Mouse (Mus musculus) lung, postnatal 4 days (tissue): Measurements from ENCODE around the gene Cela2a.
"Not testable (repeated sequence)": the region's sequence is repeated elsewhere in the genome, so short reads cannot be mapped to it uniquely, and the experiment has no call there.

Experiments used
- DNase-seq, 2 experiments: peaks; one replicate each; pipeline ENCODE4 v3.0.0; 2021

Gene Cela2a

DNA sequence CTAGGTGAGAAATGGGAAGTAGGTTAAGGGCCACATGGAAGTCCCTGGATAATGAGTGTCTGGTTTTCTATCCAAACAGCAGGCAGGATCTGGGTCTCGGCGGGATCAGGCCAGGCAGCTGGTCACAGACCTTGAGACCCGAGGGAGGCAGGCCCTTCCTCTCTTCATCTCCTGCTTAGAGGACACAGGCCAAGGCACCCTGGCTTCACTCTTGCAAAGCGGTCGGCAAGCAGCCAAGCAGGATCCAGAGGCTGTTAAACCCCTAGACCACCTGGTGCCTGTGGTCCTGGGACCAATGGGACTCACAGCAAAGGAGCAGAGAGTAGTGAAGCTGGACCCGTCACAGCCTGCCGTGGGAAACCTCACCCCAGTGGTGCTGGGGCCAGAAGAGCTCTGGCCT is 29.6 kb downstream of the Cela2a start:
- no peak for DNase-seq

DNA sequence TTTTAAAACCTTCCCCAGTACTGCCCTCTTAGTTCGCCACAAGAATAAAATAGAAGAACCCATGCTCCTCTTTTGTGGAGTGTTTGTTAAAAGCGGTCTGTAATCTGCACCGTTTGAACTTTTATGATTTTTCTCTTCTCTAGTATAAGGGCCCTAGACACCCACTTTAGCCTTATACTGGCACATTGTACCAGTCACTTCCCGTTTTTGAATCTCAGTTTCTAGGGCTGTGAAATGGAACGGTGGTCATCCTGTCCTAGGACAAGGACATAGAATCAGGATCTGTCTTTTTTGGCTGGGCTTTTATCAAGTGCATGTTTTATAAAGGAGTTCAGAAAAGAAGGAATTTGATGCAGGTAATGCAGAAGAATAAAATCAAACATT is 31.8 kb downstream of the Cela2a start:
- no peak for DNase-seq

DNA sequence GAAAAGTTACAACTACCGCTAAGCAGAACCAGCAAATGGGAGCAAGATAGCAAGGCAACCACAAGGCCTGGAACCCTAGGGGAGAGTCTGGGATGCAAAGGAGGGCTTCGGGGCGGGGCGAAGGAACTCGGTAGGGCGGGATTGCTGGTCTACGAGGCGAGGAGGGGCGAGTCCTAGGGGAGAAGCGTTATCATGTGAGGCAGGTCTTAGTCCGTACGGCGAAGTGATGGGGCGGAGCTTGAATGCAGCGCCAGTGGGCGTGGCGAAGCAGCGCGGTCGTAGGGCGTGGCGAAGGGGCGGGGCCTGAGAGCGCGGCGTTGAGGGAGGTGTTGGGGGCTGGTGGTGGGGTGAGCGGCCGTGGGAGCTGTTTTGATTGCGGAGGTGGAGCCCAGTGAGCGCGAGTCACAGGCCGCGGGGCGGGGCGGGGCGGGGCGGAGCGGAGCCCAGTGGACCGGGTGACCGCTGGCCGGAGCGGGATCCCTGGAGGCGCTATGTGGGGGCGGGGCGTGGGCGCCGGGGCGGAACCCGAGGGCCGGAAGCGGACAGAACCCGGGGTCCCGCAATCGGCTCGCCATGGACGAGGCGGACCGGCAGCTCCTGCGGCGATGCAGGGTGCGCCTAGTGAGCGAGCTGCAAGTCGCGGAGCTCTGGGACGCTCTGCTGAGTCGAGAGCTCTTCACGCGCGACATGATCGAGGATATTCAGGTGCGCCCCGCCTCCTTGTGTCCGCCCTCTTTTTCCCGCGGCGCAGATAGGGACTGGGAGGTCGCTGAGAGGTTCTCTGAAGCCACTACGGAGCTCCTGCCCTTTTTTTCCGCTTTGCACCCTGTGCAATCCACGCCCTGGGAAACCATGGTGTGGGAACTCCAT is 32.4 kb downstream of the Cela2a start, which contains the start of gene Casp9:
Gene Casp9 (plus strand): TSS at position 331 of the 870 bp plus-strand sequence.
- DNase-seq: peak; percentile 99

DNA sequence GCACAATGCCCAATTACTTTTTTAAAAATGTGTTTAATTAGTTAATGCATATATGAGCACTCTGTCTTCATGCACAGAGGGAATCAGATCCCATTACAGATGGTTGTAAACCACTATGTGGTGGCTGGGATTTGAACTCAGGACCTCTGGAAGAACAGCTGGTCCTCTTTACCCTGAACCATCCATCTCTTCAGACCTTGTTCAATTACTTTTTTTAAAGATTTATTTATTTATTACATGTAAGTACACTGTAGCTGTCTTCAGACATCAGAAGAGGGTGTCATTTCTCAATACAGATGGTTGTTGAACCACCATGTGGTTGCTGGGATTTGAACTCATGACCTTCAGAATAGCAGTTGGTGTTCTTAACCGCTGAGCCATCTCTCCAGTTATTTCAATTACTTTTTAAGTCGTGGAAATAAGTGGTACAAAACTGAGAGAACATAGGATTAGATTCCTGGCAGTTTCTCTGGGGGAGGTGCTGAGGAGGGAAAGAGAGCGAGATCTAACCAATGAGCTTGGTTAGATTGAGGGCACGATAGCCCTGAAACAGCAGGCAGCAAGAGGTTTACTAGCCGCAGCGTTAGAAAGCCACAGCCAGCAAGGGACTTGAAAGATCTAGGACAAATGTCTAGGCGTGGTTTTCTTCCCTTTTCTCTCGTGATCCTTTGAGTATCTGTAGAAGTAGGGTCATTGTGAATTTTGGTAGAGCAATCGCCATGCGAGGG is 33.2 kb downstream of the Cela2a start:
- no peak for DNase-seq

DNA sequence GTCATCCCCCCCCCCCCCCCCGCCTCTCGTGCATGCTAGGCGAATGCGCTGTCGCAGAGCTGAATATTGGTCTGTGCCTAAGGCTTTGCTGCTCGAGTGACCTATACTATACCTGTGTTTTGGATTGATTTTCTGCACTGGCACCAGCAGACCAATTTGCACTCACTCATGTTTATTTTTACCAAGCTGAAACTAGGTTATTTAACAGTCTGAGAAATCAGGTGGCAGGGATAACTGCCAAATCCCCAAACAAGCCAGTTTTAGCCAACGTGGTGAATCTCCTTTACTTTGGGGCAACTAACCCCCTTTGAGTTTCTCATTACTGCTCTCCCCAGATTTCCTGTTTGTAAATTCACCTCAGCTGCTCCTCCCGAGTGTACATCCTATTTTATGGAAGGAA is 34.0 kb downstream of the Cela2a start:
- no peak for DNase-seq

DNA sequence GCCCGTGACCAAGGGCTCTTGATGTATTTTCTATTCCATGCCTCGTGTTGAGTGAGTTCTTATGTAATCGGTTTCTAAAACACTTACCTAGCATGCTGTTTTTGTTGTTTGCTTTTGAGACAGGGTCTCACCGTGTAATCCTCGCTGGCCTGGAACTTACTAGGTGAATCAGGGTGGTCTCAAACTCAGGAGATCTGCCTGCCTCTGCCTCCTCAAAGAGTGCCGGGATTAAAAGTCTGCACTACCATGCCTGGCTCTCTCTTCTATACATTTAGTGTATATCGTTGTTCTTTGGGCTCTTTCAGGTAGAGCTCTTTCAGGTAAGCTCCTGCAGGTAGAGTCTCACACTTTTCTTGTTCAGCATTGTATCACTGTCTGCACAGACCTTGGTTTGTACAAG is 34.5 kb downstream of the Cela2a start:
- no peak for DNase-seq

DNA sequence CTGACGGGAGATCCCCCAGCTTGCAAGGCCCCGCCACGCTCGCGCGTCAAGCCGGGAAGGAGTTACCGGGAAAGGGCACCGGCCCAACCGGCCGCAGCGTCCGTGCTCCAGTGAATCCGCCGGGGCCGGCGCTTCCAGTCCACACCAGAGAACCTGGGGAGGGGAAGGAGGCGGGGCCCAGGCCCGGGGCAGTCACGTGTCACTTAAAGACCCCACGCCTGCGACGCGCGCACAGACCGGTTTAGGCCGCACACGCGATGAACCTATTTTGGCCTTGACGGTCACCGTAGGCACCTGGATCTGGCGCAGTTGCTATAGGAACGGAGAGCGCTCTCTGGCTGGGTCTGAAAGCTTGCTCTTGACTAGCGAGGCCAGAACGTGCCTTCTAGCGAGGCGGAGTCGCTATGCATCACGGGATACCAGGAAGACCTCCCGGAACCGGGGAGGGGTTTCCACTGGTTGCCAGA is 35.4 kb downstream of the Cela2a start, which contains the start of gene Dnajc16:
Gene Dnajc16 (minus strand): TSS at position 408 of the 467 bp plus-strand sequence.
- peak; percentile 97 to 99 for DNase-seq

DNA sequence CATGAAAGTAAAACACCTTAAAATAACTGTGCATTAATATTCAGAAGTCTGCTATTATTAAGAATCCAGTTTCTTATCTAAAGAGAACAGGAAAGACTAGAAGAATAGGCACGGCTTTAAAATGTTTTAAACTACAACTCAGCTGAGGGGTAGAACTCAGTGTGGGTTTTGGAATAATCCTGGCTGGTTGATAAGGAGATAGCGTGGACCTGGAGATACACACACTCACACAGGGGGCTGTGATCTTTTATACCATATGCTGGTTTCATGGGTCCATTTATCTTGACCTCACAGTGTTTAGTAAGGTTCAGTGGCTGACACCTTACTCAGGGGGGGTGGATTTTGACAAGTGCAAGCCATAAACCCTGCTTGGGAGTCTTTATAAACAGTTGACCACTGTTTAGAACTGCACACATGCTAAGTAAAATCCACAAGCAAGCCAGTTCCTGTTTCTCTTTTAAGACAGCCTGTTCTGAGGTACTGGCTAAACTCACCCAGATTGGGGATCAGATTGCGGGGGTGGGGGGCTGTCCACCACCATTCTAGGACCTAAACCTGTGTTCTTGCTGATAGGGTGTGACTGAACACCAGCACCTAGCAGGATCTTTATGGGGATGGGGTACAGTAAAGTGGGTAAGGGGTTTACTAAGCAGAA is 36.3 kb downstream of the Cela2a start:
- no peak for DNase-seq

DNA sequence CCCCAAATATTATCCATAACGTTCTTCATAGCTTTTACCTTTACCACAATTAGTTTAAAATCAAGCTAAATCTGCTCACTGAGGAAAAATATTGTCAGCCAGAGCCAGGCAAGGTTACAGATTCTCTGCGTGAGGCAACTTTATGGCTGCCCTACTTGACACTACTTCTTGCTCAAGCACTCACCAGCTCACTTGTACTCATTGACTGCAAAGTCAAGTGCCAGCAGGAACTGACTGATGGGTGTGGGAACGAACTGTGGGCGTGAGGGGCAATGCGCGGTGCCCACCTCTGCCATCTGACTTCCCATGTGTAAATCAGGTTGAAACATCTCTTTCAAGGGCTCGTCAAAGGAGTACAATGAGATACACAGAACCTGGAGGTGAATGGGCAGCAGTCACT is 38.5 kb downstream of the Cela2a start:
- DNase-seq: peak; percentile 40 to 54

DNA sequence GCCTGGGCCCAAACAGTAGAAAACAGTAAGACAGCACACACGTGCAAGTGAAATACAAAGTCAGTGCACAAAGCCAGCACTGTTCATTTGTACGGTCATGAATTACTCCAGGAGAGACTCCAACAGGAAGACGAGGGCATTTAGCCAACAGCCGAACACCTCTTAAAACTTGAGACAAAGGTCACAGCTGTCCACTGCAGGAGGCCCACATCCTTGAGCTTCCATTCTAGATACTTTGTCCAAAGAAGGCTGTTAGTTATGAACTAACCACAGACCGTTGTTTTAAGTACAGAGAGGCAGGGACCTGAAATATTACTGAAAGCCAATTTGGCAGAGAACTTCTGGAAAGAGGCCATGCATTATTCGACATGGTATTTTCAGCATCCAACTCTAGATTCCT is 38.9 kb downstream of the Cela2a start:
- peak in 1 of 2 experiments; percentile 18 for DNase-seq

DNA sequence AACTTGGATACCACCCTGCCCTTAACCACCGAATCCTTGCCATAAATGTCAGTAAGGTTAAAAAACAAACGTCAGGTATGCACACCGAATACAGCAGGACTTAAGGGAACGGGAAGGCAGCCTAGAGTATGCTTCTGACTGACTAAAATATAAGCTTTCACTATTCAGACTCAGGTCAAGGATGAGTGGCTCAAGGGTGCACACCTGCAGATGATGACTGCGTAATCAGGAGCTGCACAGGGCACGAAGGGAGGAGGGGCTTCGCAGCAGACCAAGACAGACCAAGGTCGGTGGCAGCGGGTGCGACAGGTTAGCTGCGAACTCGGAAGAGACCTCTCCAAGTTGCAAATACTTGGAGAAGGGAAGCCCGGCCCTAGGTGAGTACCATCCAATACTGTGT is 39.8 kb downstream of the Cela2a start:
- DNase-seq: peak in 1 of 2 experiments; percentile 27

DNA sequence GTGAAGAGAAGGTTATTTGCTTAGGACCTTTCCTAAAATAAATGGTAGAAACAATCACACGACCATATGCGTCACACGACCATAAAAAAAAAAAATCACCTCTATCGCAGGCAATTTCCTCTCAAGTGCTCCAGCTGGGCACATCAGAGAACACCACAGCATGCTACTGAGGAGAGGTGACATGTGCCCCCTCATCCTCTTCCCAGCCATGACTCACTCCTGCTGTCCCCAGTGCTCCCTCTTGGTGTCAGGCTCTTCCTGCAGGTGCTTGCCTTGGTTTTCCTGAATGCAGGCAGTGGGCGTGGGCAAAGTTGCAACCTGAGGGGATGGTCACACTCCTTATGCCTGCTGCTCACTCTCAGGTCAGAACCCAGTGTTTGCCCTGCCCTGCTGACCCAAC is 41.1 kb downstream of the Cela2a start:
- peak in 1 of 2 experiments; percentile 15 for DNase-seq

DNA sequence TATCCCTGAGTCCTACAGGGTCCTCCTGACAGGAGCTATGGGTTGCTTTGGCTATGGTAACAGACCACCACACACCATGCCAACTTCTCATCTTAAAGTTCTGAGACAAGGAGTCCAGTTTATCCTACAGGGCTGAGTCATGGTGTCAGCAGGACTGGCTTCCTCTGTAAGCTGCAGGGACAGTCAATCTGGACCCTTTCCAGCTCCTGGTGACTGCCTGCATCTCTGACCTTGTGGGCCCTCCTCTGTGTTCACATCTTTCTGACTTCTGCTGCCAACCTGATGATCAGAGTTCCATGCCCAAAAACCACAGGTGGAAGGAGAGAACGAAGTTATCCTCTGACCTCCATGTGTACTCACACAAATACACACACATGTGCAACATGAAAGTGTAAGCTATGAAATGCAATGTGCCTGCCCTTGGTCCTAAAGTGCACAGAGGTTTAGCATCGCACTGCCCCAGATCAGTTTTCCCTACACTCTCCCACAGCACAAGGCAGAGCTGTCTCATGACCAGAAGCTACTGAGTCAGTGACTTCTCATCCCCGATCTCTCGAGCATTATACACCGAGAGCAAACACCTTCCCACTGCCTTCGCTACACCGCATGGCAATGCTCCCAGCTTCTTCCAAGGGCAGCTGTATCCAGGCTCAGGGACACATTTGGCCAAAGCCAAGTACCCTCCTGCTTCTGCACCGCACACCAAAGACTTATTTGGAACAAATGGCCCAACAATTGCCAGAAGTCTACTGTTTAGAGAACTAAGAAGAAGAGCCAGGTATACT is 44.6 kb downstream of the Cela2a start:
- peak in 1 of 2 experiments; percentile 10 for DNase-seq

DNA sequence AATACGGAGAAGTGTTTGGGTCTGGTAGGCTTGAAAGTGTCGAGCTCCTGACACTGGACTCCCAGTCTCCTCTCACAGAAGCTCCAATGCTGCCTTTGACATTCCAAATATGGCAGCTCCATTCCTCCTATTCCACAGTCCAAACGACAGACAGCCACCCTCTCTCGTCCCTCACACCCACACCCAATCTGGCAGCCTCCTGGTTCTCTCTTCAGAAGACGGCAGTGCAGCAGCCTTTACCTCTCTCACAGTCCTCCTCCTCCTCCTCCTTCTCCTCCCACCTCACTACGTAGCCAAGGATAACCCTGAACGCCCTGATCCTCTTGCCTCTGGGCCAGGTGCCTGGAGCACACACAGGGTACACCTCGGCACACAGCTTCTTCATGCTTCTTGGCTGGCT is 46.1 kb downstream of the Cela2a start:
- peak in 1 of 2 experiments; percentile 8 for DNase-seq

DNA sequence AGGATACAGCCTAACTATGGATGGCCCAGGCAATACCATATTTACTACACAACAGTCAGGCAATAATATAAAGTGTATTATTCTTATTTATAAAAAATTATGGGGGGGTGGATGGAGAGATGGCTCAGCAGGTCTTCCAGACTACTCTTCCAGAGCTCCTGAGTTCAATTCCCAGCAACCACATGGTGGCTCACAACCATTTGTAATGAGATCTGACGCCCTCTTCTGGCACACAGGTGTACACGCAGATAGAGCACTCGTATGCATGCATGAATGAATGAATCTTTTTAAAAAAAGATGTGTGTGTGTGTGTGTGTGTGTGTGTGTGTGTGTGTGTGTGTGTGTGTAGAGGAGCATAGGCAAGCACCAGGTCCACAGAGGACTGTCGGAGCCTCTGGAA is 52.9 kb downstream of the Cela2a start:
- DNase-seq: not testable (repeated sequence)

DNA sequence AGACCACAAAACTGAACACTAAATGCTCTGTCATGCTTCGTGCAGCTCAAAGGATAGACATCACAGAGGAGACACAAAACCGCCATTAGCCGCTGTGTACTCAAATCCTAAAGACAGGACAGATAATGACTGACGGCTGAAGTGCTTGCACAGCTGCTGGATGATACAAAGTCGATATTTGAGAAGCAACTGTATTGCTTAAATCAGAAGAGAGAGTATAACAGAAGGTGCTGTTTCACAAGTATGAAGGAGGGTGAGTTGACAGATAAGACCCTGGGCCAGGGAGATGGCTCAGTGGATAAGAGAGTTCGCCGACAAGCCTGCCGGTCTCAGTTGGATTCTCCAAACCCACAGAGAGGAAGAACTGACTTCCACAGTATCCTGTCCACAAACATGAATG is 54.1 kb downstream of the Cela2a start:
- no peak for DNase-seq

DNA sequence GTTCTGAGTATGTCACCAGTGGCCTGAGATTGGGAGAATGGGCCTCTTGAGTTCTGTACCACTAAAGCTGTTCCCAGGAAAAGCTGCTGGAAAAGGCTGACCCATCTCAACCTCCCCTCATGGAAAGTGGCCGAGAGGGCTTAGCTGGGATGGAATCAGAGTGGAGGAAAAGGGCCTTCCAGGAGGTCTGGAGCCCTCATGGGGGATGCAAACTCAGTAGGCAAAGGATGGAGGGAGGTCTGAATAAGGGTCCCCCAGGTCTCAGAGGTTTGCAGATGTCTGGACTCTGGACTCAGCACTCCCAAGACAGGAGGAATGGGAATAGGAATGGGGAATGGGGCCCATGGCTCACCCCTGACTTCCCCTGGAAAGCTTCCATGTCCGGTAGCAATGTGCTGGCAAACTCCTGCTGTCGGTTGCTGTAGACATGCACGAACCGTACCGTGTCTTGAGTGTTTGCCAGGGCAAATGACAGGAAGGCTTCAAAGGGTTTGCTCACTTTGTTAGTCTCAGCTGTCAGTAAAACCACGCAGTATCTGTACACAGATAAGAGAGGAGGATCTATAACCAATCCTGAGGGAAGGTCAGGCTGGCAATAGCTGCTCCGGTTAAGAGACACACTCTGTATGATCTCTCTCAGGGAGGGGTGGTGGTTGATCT is 56.3 kb downstream of the Cela2a start:
- no peak for DNase-seq

DNA sequence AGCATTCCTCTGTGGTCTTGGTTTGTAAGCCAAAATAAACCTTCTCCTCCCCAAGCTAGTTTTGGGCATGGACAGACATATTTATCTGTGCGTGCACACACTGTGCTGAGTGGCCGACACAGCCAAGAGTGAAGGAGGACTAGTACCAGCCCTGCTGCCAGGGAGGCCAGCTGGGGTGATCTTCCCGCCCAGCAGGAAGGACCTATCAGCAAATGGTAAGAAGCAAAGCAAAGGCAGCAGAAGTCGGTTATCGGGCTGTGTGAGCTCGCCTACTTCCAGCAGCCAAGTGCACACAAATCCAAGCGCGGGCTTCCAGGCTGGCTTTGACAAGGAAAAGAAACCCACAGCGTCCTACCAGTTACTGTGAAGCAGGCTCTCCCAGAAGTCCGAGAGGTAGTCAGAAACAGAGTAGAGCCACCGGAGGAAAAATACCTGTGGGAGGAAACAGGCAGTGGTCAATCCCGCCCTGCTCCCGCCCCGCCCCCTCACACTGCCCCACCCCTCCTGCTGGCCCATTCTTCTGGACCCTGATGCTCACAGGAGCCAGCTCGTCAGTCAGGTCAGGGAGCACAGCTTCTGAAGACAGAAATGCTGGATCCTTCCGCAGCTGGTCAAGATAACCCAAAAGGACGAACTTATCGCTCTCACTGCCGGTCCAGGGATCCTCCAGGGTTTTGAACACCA is 58.5 kb downstream of the Cela2a start:
- DNase-seq: peak; percentile 42 to 77

DNA sequence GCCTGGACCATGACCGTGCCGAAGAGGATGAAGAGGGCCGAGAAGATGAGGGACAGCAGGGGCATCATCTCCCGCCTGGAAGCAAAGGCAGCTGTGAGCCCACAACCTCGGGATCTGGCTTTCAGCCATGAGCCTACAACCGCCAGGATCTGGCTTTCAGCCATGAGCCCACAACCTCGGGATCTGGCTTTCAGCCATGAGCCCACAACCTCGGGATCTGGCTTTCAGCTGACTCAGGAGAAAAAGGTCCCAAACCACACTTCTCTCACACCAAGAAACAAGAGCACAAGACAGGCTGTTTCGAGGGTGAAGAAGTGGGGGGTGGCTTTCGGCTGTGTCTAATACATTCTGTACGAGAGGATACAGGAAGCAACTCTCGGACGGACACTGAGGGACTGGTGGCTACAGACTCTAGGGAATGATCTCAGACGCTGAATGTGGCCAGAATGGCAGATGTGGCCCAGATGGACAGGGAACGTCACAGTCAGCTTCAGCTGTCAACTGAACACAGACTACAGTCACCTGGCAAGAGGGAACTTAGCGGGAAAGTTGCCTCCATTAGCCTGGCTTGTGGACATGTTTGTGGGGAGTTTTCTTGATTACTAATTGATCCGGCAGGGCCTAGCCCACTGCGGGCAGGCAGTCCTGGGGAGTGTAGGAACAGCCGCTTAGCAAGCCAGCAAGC is 59.1 kb downstream of the Cela2a start:
- DNase-seq: peak; percentile 55 to 73

DNA sequence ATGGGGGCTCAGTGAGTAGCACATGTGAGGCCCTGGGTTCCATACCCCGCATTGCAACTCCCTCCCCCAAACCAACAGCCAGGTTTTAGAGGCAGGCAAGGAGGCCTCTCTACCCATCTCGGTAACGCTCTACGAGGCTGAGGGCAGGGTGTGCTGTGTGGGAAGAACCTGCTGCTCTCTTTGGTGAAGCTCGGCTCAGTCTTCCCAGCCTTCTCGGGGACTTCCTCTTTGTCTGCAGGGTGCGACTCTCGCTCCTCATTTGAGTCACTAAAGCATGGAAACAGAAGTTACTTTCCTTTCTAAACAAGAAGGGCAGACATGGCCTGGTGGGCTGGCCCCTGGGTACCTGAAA is 59.7 kb downstream of the Cela2a start:
- no peak for DNase-seq

DNA sequence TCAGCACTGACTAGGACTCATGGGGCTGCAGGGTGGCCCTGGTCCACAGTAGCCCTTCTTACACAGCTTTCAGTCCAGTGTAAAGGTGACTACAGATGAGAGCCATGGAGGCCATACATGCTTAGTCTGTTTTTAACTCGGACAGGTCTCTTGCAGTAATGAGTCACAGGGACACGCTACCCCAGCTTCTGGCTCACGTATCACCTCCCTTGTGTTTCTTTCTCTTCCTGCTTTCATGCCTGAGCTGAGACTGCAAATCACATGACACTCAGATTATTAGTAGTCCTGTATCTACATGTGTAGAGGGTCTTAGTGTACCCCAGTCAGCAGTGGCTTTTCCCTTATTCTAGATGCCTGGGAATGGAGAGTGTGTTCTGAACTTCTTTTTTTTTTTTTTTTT is 61.0 kb downstream of the Cela2a start:
- no peak for DNase-seq
